Mouse (Mus musculus): ENCODE measurements around the gene Aqp3. TPM values are rescaled to one million over a fixed set of nuclear protein-coding genes. Genes with fewer than 3 reads are reported as not detected.

Aqp3 gene
- total and polyA plus RNA-seq, 2 experiments from 2014 or later: 0.19 to 6.3 TPM

- 86% methylated on average over 6 of the region's 6 CpGs for WGBS
- Histone ChIP-seq H3K9ac (replicated peaks; ENCODE audit: low read depth, low read length) (no peak overlapping the region), H3K4me1 (ENCODE audit: control insufficient read depth, insufficient read depth) (no peaks in the 10 kb centered on the region), H3K27me3 (ENCODE audit: control insufficient read depth, insufficient read depth, low read length) (no peaks in the 10 kb centered on the region), H3K4me2 (ENCODE audit: low read depth, low read length) (no peak overlapping the region), H3K4me3 (ENCODE audit: low read depth, low read length) (no peak overlapping the region), H3K9me3 (replicated peaks; ENCODE audit: control insufficient read depth, low read length) (no peaks in the 10 kb centered on the region), H3K27ac (ENCODE audit: low read depth) (no peak overlapping the region), H3K36me3 (replicated peaks; ENCODE audit: control insufficient read depth, insufficient read depth, low read length) (peaks cover 62% of the 10 kb centered on the region)
- TF ChIP-seq EP300 (IDR thresholded peaks at IDR 0.05; ENCODE audit: low read depth): no peak
- TF ChIP-seq CTCF (IDR thresholded peaks at IDR 0.05; ENCODE audit: low read depth): no peak
- no peak for DNase-seq (ENCODE audit: low spot score)
- no peak for ATAC-seq (ENCODE audit: insufficient read depth, low read depth)
These were observed 17.1 kb upstream of the Aqp3 start for GRCm38 (mm10) chr4:41115074-41115473.

GRCm38 (mm10) chr4:41114358-41115070, 16.5 kb upstream of the Aqp3 start:
- no peaks in the 10 kb centered on the region for H3K27me3 ChIP-seq (ENCODE audit: control insufficient read depth, insufficient read depth, low read length)
- WGBS: 84% methylated on average over 9 of the region's 9 CpGs
- no peak for TF ChIP-seq EP300 (IDR thresholded peaks at IDR 0.05; ENCODE audit: low read depth)
- TF ChIP-seq CTCF (IDR thresholded peaks at IDR 0.05; ENCODE audit: low read depth): no peak
- H3K4me2 ChIP-seq (ENCODE audit: low read depth, low read length): no peak overlapping the region
- H3K36me3 ChIP-seq (replicated peaks; ENCODE audit: control insufficient read depth, insufficient read depth, low read length): peaks cover 56% of the 10 kb centered on the region
- ATAC-seq (ENCODE audit: insufficient read depth, low read depth): no peak
- no peak overlapping the region for H3K9ac ChIP-seq (replicated peaks; ENCODE audit: low read depth, low read length)
- no peak overlapping the region for H3K4me3 ChIP-seq (ENCODE audit: low read depth, low read length)
- H3K9me3 ChIP-seq (replicated peaks; ENCODE audit: control insufficient read depth, low read length): no peaks in the 10 kb centered on the region
- DNase-seq (ENCODE audit: low spot score): no peak
- H3K27ac ChIP-seq (ENCODE audit: low read depth): no peak overlapping the region
- H3K4me1 ChIP-seq (ENCODE audit: control insufficient read depth, insufficient read depth): no peaks in the 10 kb centered on the region

GRCm38 (mm10) chr4:41108717-41109425, 10.9 kb upstream of the Aqp3 start:
- Histone ChIP-seq H3K4me3 (ENCODE audit: low read depth, low read length) (no peak overlapping the region), H3K27me3 (ENCODE audit: control insufficient read depth, insufficient read depth, low read length) (no peaks in the 10 kb centered on the region), H3K4me2 (ENCODE audit: low read depth, low read length) (no peak overlapping the region), H3K4me1 (ENCODE audit: control insufficient read depth, insufficient read depth) (no peaks in the 10 kb centered on the region), H3K9me3 (replicated peaks; ENCODE audit: control insufficient read depth, low read length) (no peaks in the 10 kb centered on the region), H3K27ac (ENCODE audit: low read depth) (no peak overlapping the region), H3K9ac (replicated peaks; ENCODE audit: low read depth, low read length) (no peak overlapping the region), H3K36me3 (replicated peaks; ENCODE audit: control insufficient read depth, insufficient read depth, low read length) (peaks cover 2% of the 10 kb centered on the region)
- ATAC-seq (ENCODE audit: insufficient read depth, low read depth): no peak
- TF ChIP-seq EP300 (IDR thresholded peaks at IDR 0.05; ENCODE audit: low read depth) (no peak), CTCF (IDR thresholded peaks at IDR 0.05; ENCODE audit: low read depth) (no peak)
- WGBS: 49% methylated on average over 10 of the region's 10 CpGs
- no peak for DNase-seq (ENCODE audit: low spot score)

GRCm38 (mm10) chr4:41107440-41107839, 9.5 kb upstream of the Aqp3 start:
- H3K9me3 ChIP-seq (replicated peaks; ENCODE audit: control insufficient read depth, low read length): no peaks in the 10 kb centered on the region
- ATAC-seq (ENCODE audit: insufficient read depth, low read depth) (no peak), DNase-seq (ENCODE audit: low spot score) (no peak)
- H3K9ac ChIP-seq (replicated peaks; ENCODE audit: low read depth, low read length): no peak overlapping the region
- H3K36me3 ChIP-seq (replicated peaks; ENCODE audit: control insufficient read depth, insufficient read depth, low read length): no peaks in the 10 kb centered on the region
- no peaks in the 10 kb centered on the region for H3K4me1 ChIP-seq (ENCODE audit: control insufficient read depth, insufficient read depth)
- no peak overlapping the region for H3K27ac ChIP-seq (ENCODE audit: low read depth)
- no peak overlapping the region for H3K4me3 ChIP-seq (ENCODE audit: low read depth, low read length)
- WGBS: 42% methylated on average over 4 of the region's 4 CpGs
- no peaks in the 10 kb centered on the region for H3K27me3 ChIP-seq (ENCODE audit: control insufficient read depth, insufficient read depth, low read length)
- H3K4me2 ChIP-seq (ENCODE audit: low read depth, low read length): no peak overlapping the region
- TF ChIP-seq EP300 (IDR thresholded peaks at IDR 0.05; ENCODE audit: low read depth) (no peak), CTCF (IDR thresholded peaks at IDR 0.05; ENCODE audit: low read depth) (no peak)

- DNase-seq (ENCODE audit: low spot score): no peak
These were observed 4.9 kb upstream of the Aqp3 start for GRCm38 (mm10) chr4:41102901-41103300.

More at GRCm38 (mm10) chr4:41102901-41103300, 4.9 kb upstream of the Aqp3 start:
- TF ChIP-seq CTCF (IDR thresholded peaks at IDR 0.05; ENCODE audit: low read depth) (no peak), EP300 (IDR thresholded peaks at IDR 0.05; ENCODE audit: low read depth) (no peak)
- Histone ChIP-seq H3K9me3 (replicated peaks; ENCODE audit: control insufficient read depth, low read length) (no peaks in the 10 kb centered on the region), H3K4me1 (ENCODE audit: control insufficient read depth, insufficient read depth) (peaks cover 8% of the 10 kb centered on the region), H3K36me3 (replicated peaks; ENCODE audit: control insufficient read depth, insufficient read depth, low read length) (no peaks in the 10 kb centered on the region), H3K4me2 (ENCODE audit: low read depth, low read length) (no peak overlapping the region), H3K27me3 (ENCODE audit: control insufficient read depth, insufficient read depth, low read length) (peaks cover 12% of the 10 kb centered on the region; the same call in 1 of the 2 replicates), H3K4me3 (ENCODE audit: low read depth, low read length) (no peak overlapping the region), H3K9ac (replicated peaks; ENCODE audit: low read depth, low read length) (no peak overlapping the region), H3K27ac (ENCODE audit: low read depth) (no peak overlapping the region)
- ATAC-seq (ENCODE audit: insufficient read depth, low read depth): no peak

Data from heart, postnatal 0 days (tissue).